Mouse (Mus musculus): ENCODE measurements around the gene Iqca.

DNA sequence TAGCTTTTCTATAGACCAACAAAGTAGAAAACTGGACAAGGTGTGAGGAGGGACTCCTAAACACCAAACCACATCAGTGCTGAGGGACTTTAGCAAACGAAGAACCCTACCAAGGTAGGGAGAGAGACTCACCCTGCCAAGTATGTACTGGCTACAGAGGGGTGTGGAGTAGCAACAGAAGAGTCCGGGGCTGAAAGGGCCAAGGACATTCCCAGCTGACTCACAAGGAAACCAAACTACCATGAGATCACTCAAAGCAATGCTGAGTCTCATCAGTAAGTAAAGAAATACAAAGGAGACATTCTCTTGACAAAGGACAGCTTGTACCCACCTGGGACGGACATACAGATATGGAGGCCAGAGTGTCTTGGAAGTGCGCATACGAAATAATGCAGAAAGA is 132.9 kb downstream of the Iqca start:
- TF ChIP-seq CTCF (IDR thresholded peaks at IDR 0.05; ENCODE audit: extremely low read depth, insufficient read depth, low read length) (no peak), POLR2A (IDR thresholded peaks at IDR 0.05; ENCODE audit: extremely low read depth, insufficient read depth, low read length) (no peak)

Data from cortical plate, adult 2 months (tissue).